Mouse (Mus musculus): Measurements from ENCODE around the gene Tex12. TPM values are rescaled to one million over a fixed set of nuclear protein-coding genes. Genes with fewer than 3 reads are reported as not detected.

Gene Tex12
- polyA plus RNA-seq, 1 experiment from 2014 or later = not detected

DNA sequence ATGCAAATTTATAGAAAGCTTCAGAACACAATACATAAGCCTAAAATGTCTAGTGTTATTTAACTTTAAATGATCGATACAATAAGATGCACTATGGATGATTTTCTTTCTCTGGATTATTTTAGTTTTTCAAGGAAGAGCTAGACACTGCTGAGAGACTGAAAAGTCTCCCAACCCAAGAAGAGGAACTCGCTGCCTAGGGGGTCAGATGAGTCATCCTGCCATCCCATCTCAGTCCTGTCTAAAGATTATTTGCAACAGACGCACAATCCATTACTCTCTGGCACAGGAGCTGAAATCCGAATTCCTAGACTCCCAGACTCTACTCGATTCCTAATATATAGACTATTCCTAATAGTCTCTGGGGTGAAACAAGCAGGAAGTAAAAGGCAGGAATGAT, 8.9 kb downstream of the Tex12 start:
- Histone ChIP-seq H3K27ac (no peak overlapping the region), H3K4me1 (replicated peaks; ENCODE audit: insufficient read depth, low read length) (no peaks in the 10 kb centered on the region), H3K9me3 (replicated peaks; ENCODE audit: low read length) (no peaks in the 10 kb centered on the region), H3K4me2 (ENCODE audit: low read length) (no peak overlapping the region), H3K9ac (ENCODE audit: low read depth, low read length) (no peak overlapping the region), H3K27me3 (ENCODE audit: insufficient read depth, low read length) (no peaks in the 10 kb centered on the region), H3K4me3 (replicated peaks; ENCODE audit: low read depth, low read length) (no peak overlapping the region), H3K36me3 (ENCODE audit: insufficient read depth, low read length) (no peaks in the 10 kb centered on the region)
- no peak for TF ChIP-seq CTCF (IDR thresholded peaks at IDR 0.05; ENCODE audit: low read depth)
- ATAC-seq (replicated peaks; ENCODE audit: low FRiP score, low read depth) = no peak
- 73% methylated on average over 5 of the region's 5 CpGs for WGBS
- DNase-seq (ENCODE audit: low spot score) = no peak

DNA sequence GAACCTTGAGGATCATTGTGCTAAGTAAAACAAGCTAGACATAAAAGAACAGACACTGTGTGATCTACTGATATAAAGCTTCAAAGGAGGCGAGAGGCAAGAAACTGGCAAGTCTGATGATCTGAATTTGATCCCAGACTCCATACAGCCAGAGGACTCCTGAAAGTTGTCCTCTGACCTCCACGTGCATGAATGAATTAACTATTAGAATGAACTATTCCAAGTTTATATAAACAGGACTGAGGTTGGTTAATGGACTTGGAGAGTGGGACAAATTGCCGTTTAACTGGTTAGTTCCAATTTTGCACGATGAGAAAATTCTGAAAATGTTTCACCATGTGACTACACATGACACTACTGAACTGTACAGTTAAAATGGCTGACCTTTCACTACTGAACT, 12.2 kb downstream of the Tex12 start:
- H3K27ac ChIP-seq = no peak overlapping the region
- H3K9ac ChIP-seq (ENCODE audit: low read depth, low read length) = no peak overlapping the region
- H3K9me3 ChIP-seq (replicated peaks; ENCODE audit: low read length) = no peaks in the 10 kb centered on the region
- H3K27me3 ChIP-seq (ENCODE audit: insufficient read depth, low read length) = no peaks in the 10 kb centered on the region
- TF ChIP-seq CTCF (IDR thresholded peaks at IDR 0.05; ENCODE audit: low read depth) = no peak
- no peaks in the 10 kb centered on the region for H3K4me1 ChIP-seq (replicated peaks; ENCODE audit: insufficient read depth, low read length)
- H3K36me3 ChIP-seq (ENCODE audit: insufficient read depth, low read length) = no peaks in the 10 kb centered on the region
- H3K4me2 ChIP-seq (ENCODE audit: low read length) = no peak overlapping the region
- ATAC-seq (replicated peaks; ENCODE audit: low FRiP score, low read depth) (no peak), DNase-seq (ENCODE audit: low spot score) (no peak)
- no peak overlapping the region for H3K4me3 ChIP-seq (replicated peaks; ENCODE audit: low read depth, low read length)
- WGBS = 76% methylated on average over 4 of the region's 4 CpGs

DNA sequence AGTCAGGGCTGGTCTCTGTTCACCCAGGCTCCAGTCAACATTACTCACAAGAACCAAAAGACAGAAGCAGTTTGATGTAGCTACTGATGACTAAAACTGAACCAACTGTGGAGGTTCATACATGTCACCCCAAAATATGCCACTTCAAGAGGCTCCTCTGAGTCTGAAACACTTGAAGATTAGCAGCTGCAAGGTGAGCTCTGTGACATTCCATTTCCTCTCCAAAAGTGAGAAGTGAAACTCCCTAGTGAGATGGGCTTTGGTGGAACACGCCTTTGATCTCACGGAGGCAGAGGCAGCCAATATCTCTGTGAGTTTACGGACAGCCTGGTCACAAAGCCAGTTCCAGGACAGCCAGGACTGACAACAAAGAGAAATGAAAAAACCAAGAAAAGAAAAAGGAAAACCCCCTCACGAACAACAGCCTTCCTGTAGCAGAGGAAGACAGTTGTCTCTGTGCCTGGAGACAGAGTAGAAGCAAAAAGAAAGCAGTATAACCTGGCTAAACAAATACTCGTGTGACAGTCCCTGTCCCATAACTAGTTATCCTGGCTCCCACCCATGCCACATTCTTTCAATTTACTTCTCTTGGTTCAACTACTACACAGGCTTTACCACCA, 13.2 kb downstream of the Tex12 start:
- no peak overlapping the region for H3K4me3 ChIP-seq (replicated peaks; ENCODE audit: low read depth, low read length)
- H3K27me3 ChIP-seq (ENCODE audit: insufficient read depth, low read length) = no peaks in the 10 kb centered on the region
- no peaks in the 10 kb centered on the region for H3K36me3 ChIP-seq (ENCODE audit: insufficient read depth, low read length)
- no peak for TF ChIP-seq CTCF (IDR thresholded peaks at IDR 0.05; ENCODE audit: low read depth)
- DNase-seq (ENCODE audit: low spot score) = no peak
- H3K4me2 ChIP-seq (ENCODE audit: low read length) = no peak overlapping the region
- no peak overlapping the region for H3K9ac ChIP-seq (ENCODE audit: low read depth, low read length)
- ATAC-seq (replicated peaks; ENCODE audit: low FRiP score, low read depth) = no peak
- no peaks in the 10 kb centered on the region for H3K9me3 ChIP-seq (replicated peaks; ENCODE audit: low read length)
- H3K4me1 ChIP-seq (replicated peaks; ENCODE audit: insufficient read depth, low read length) = no peaks in the 10 kb centered on the region
- WGBS = 26% methylated on average over 5 of the region's 5 CpGs
- no peak overlapping the region for H3K27ac ChIP-seq

DNA sequence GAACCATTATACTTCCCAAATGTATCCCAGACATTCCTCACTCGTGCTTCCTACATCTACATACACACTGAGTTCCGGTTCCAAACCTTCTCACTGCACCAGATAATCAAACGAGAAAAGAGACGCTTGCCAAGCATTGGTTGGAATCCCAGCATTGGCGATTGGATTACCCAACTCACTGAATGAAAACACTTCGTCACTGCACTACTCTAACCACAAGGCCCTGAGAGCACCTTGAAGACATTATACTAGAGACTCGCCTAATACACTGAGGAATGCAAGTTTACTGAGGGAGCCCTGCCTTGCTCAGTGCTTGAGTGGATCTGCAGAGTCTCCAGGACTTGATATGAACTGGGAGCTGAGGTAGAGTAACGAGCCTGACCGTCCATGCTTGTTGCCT, 18.7 kb downstream of the Tex12 start:
- WGBS = 77% methylated on average over 9 of the region's 9 CpGs
- Histone ChIP-seq H3K36me3 (ENCODE audit: insufficient read depth, low read length) (no peaks in the 10 kb centered on the region), H3K4me2 (ENCODE audit: low read length) (no peak overlapping the region), H3K4me1 (replicated peaks; ENCODE audit: insufficient read depth, low read length) (no peaks in the 10 kb centered on the region), H3K27ac (no peak overlapping the region), H3K9ac (ENCODE audit: low read depth, low read length) (no peak overlapping the region), H3K9me3 (replicated peaks; ENCODE audit: low read length) (no peaks in the 10 kb centered on the region), H3K27me3 (ENCODE audit: insufficient read depth, low read length) (no peaks in the 10 kb centered on the region), H3K4me3 (replicated peaks; ENCODE audit: low read depth, low read length) (no peak overlapping the region)
- no peak for TF ChIP-seq CTCF (IDR thresholded peaks at IDR 0.05; ENCODE audit: low read depth)
- ATAC-seq (replicated peaks; ENCODE audit: low FRiP score, low read depth) (no peak), DNase-seq (ENCODE audit: low spot score) (no peak)

DNA sequence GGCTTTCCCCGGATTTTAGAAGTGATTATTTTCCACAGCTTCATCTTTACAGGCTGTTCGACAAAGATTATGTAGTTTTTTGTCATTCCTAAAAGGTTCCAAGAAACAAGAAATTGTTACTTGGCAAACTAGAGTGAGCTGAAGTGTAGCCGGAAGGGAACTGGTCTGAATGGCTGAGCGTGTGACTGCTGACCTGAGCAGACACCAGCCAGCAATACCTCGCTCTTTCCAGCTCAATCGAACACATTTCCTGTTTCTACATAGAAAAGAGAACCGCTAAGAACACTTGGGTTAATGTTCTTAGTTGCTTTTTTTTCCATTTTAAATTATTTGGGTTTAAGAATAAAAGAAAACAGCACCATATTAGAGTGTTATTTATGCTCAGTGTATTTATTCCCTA, 21.0 kb downstream of the Tex12 start:
- Histone ChIP-seq H3K27me3 (ENCODE audit: insufficient read depth, low read length) (no peaks in the 10 kb centered on the region), H3K27ac (no peak overlapping the region), H3K4me1 (replicated peaks; ENCODE audit: insufficient read depth, low read length) (no peaks in the 10 kb centered on the region), H3K4me3 (replicated peaks; ENCODE audit: low read depth, low read length) (no peak overlapping the region), H3K9ac (ENCODE audit: low read depth, low read length) (no peak overlapping the region), H3K4me2 (ENCODE audit: low read length) (no peak overlapping the region; the same call in 1 of the 2 replicates), H3K9me3 (replicated peaks; ENCODE audit: low read length) (no peaks in the 10 kb centered on the region), H3K36me3 (ENCODE audit: insufficient read depth, low read length) (no peaks in the 10 kb centered on the region)
- ATAC-seq (replicated peaks; ENCODE audit: low FRiP score, low read depth) = no peak
- DNase-seq (ENCODE audit: low spot score) = no peak
- TF ChIP-seq CTCF (IDR thresholded peaks at IDR 0.05; ENCODE audit: low read depth) = no peak
- WGBS = 52% methylated on average over 7 of the region's 7 CpGs

DNA sequence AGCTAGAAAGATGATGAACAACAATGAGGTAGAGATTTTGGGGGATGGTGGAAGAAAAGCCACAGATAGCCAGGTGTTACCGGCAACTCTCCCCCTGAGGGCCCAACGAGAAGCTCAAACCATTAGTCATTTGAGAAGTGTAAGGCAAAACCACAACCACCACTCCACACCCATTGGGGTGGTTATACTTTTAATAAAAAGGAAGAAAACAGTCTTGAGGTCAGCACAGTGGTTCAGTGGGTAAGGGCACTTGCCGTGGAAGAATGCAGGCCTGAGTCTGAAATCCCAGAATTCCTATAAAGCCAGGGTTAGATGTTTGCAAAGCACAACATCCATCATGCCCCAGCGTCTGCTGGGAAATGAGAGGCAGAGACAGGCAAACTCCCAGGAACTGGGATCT, 23.8 kb downstream of the Tex12 start:
- H3K4me1 ChIP-seq (replicated peaks; ENCODE audit: insufficient read depth, low read length) = no peaks in the 10 kb centered on the region
- ATAC-seq (replicated peaks; ENCODE audit: low FRiP score, low read depth) = no peak
- WGBS = 60% methylated on average over 4 of the region's 4 CpGs

DNA sequence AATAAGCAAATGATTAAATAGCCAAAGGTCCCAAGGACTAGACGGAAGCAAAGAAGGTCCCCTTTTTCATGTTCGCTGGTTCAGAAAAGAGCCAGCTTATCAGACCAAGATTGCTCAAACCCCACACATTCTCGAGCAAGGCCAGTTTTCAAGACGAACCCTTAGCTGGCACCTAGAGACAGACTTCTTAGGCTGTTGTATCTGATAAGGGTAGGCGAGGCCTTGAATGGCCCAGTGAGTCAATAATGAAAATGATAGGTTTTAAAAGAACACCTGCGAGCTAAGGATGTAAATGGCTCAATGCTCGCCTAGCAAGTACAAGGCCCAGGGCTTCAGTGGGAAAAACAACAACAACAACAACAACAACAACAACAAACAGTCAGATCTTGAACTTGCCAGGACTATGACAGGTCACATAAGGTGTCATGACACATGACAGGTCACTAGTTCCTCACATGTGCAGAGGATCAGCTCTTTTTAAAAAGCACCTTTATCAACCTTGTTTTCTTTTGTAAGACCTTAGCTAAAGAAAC, 24.5 kb downstream of the Tex12 start:
- Histone ChIP-seq H3K27ac (no peak overlapping the region), H3K4me2 (ENCODE audit: low read length) (no peak overlapping the region), H3K9ac (ENCODE audit: low read depth, low read length) (no peak overlapping the region), H3K4me1 (replicated peaks; ENCODE audit: insufficient read depth, low read length) (no peaks in the 10 kb centered on the region), H3K9me3 (replicated peaks; ENCODE audit: low read length) (no peaks in the 10 kb centered on the region), H3K4me3 (replicated peaks; ENCODE audit: low read depth, low read length) (no peak overlapping the region), H3K36me3 (ENCODE audit: insufficient read depth, low read length) (no peaks in the 10 kb centered on the region), H3K27me3 (ENCODE audit: insufficient read depth, low read length) (no peaks in the 10 kb centered on the region)
- ATAC-seq (replicated peaks; ENCODE audit: low FRiP score, low read depth) = no peak
- DNase-seq (ENCODE audit: low spot score) = no peak
- no peak for TF ChIP-seq CTCF (IDR thresholded peaks at IDR 0.05; ENCODE audit: low read depth)
- 79% methylated on average over 7 of the region's 7 CpGs for WGBS

More for the DNA sequence above, 23.8 kb downstream of the Tex12 start:
- Histone ChIP-seq H3K27ac (no peak overlapping the region), H3K9me3 (replicated peaks; ENCODE audit: low read length) (no peaks in the 10 kb centered on the region), H3K36me3 (ENCODE audit: insufficient read depth, low read length) (no peaks in the 10 kb centered on the region), H3K9ac (ENCODE audit: low read depth, low read length) (no peak overlapping the region), H3K4me2 (ENCODE audit: low read length) (no peak overlapping the region), H3K27me3 (ENCODE audit: insufficient read depth, low read length) (no peaks in the 10 kb centered on the region), H3K4me3 (replicated peaks; ENCODE audit: low read depth, low read length) (no peak overlapping the region)
- no peak for DNase-seq (ENCODE audit: low spot score)
- TF ChIP-seq CTCF (IDR thresholded peaks at IDR 0.05; ENCODE audit: low read depth) = no peak

All from kidney, postnatal 0 days (tissue).